Mouse (Mus musculus) heart, embryonic 11.5 days (tissue): ENCODE data around the gene Gm3336. TPM values are rescaled to one million over a fixed set of nuclear protein-coding genes. Genes with fewer than 3 reads are reported as not detected.

Experiments used
- ATAC-seq: fragments of 200-750 bp; cut with Nextera tagmentation; replicated peaks from 2 replicates; pipeline ENCODE4 v1.8.0; 2017; ENCODE audit warnings: moderate library complexity; ENCODE audit not compliant: insufficient number of reproducible peaks, low FRiP score, low TSS enrichment
- H3K27ac ChIP-seq: fragments of 300-500 bp; sonication (generic); 2 replicates; pipeline ENCODE4 v1.5.1; 2014; ENCODE audit warnings: mild to moderate bottlenecking, low read depth, low read length
- H3K27me3 ChIP-seq: fragments of 300-500 bp; sonication (generic); 2 replicates; pipeline ENCODE4 v1.6.1; 2014; ENCODE audit warnings: mild to moderate bottlenecking, low read length, mixed read lengths; ENCODE audit not compliant: control insufficient read depth, insufficient read depth
- H3K36me3 ChIP-seq: fragments of 300-500 bp; sonication (generic); 2 replicates; pipeline ENCODE4 v1.6.1; 2014; ENCODE audit warnings: mild to moderate bottlenecking, low read length, moderate library complexity, mixed read lengths; ENCODE audit not compliant: control insufficient read depth, insufficient read depth
- H3K4me1 ChIP-seq: fragments of 300-500 bp; sonication (generic); 2 replicates; pipeline ENCODE4 v1.6.1; 2014; ENCODE audit warnings: low read length; ENCODE audit not compliant: control insufficient read depth, insufficient read depth
- H3K4me2 ChIP-seq: fragments of 300-500 bp; sonication (generic); 2 replicates; pipeline ENCODE4 v1.6.1; 2014; ENCODE audit warnings: mild to moderate bottlenecking, moderate library complexity
- H3K4me3 ChIP-seq: fragments of 300-500 bp; sonication (generic); 2 replicates; pipeline ENCODE4 v1.5.1; 2014; ENCODE audit warnings: low read depth, low read length
- H3K9ac ChIP-seq: fragments of 300-500 bp; sonication (generic); 2 replicates; pipeline ENCODE4 v1.6.1; 2014; ENCODE audit warnings: mild to moderate bottlenecking, low read depth, low read length, moderate library complexity
- H3K9me3 ChIP-seq: fragments of 300-500 bp; sonication (generic); replicated peaks from 2 replicates; pipeline ENCODE4 v1.6.1; 2016; ENCODE audit warnings: low read length; ENCODE audit not compliant: control insufficient read depth
- WGBS: fragments of 180-500 bp; shearing (Covaris S2); extraction: QIAGEN DNeasy Blood & Tissue Kit; methylation state at CpG from one replicate; pipeline ENCODE4 v1.1.7; 2014; ENCODE audit not compliant: insufficient replicate concordance; 5-methylcytosine and 5-hydroxymethylcytosine counted together
- polyA plus RNA-seq: library from polyadenylated mRNA; unstranded; fragments of >200 nt; fragmentation: Nextera tagmentation; extraction: Ambion mirVana; gene quantifications from 2 replicates; pipeline ENCODE4 v1.2.1, GENCODE M21; 2014

The Gm3336 gene
- polyA plus RNA-seq, 1 experiment from 2014 or later: not detected

DNA sequence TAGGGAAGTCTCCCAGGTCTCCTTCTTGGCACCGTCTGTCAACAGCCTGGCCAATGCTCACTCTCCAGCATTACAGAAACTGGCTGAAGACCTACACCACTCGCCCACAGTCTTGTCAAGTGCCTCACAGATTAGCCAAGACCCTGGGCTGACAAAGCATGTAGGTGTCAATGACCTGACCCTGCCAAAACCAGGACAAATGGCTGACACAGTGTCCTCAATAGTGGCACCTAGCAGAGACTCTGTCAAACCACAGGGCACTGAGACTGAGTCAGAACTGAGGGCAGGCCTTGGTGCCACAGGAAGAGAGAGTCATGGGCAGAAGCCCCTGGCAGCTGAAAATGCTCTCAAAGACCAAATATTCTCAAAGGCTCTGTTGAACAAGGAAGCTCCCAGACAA, 3.3 kb upstream of the Gm3336 start:
- Histone ChIP-seq H3K4me1 (no peaks in the 10 kb centered on the region), H3K27me3 (peaks cover 26% of the 10 kb centered on the region), H3K9ac (no peak overlapping the region), H3K27ac (no peak overlapping the region), H3K36me3 (no peaks in the 10 kb centered on the region), H3K9me3 (no peaks in the 10 kb centered on the region), H3K4me2 (no peak overlapping the region), H3K4me3 (no peak overlapping the region)
- ATAC-seq: no peak
- WGBS: 60% methylated on average over 2 of the region's 2 CpGs

GRCm38 (mm10) chr8:70716521-70717400, 1.6 kb upstream of the Gm3336 start:
- H3K36me3 ChIP-seq: no peaks in the 10 kb centered on the region
- H3K27ac ChIP-seq: no peak overlapping the region
- no peaks in the 10 kb centered on the region for H3K9me3 ChIP-seq
- ATAC-seq: no peak
- H3K27me3 ChIP-seq: peaks cover 23% of the 10 kb centered on the region
- H3K4me2 ChIP-seq: no peak overlapping the region
- WGBS: 75% methylated on average over 40 of the region's 40 CpGs
- no peak overlapping the region for H3K9ac ChIP-seq
- H3K4me3 ChIP-seq: no peak overlapping the region
- H3K4me1 ChIP-seq: no peaks in the 10 kb centered on the region

DNA sequence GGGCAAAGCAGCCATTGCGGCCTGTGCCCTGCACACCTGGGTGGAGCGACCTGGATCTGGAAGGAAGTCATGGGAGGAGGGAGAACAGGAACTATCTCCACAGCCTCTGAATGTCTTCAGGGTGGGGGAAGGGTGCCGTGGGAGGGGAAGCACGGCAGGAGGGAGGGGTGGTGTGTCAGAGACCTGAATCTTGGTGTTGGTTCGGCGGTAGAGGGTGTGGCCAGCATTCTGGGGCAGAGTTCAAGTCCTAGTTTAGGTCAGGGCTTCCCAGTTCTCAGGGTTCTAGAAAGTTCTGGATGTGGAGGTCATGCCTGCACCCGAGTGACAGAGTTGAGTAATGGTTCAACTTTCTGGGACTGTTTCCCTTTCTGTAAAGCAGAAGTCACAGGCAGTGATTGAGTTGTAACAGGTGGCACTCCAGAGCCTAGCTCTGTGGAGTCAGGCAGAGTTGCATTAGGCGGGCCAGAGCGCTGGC, 1.5 kb downstream of the Gm3336 start:
- ATAC-seq: no peak
- H3K4me2 ChIP-seq: no peak overlapping the region
- H3K4me1 ChIP-seq: no peaks in the 10 kb centered on the region
- no peaks in the 10 kb centered on the region for H3K36me3 ChIP-seq
- 50% methylated on average over 9 of the region's 9 CpGs for WGBS
- no peak overlapping the region for H3K4me3 ChIP-seq
- peaks cover 20% of the 10 kb centered on the region for H3K27me3 ChIP-seq
- no peak overlapping the region for H3K27ac ChIP-seq
- H3K9ac ChIP-seq: no peak overlapping the region
- H3K9me3 ChIP-seq: no peaks in the 10 kb centered on the region

DNA sequence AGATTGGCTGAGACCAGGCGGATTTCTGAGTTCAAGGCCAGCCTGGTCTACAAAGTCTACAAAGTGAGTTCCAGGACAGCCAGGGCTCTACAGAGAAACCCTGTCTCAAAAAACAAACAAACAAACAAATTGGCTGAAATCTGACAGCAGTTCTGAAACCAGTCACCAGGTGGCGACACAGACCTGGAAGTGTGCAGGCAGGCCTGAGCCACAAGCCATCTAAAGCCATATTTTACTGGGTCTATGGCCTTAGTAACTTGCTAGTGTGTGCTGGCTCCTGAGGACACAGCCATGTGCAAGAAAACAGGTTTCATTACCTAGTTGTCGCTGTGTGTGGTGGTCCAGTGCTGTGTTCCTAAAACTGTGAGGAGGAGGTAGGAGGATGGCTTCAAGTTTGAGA, 2.4 kb downstream of the Gm3336 start:
- no peak for ATAC-seq
- Histone ChIP-seq H3K27me3 (peaks cover 24% of the 10 kb centered on the region), H3K9me3 (no peaks in the 10 kb centered on the region), H3K4me2 (no peak overlapping the region), H3K9ac (no peak overlapping the region), H3K4me1 (no peaks in the 10 kb centered on the region), H3K4me3 (no peak overlapping the region), H3K27ac (no peak overlapping the region), H3K36me3 (no peaks in the 10 kb centered on the region)
- 5% methylated on average over 3 of the region's 3 CpGs for WGBS

DNA sequence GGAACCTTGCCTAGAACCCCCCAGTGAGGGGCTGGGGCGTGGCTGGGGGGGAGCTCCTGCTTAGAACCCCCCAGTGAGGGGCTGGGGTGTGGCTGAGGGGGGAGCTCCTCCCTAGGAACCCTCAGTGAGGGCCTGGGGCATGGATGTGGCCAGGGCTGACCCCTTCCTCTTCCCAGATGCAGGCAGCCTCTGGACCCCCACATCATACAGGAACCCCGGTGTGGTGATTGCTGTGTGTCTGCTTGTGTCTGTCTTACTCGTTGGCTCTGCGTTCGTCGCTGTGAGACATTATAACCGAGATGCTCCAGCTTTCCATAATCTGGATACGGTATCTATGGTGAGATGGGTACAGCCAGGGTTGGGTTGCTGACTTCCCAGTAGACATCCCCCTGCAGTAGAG, 3.3 kb downstream of the Gm3336 start:
- Histone ChIP-seq H3K4me2 (no peak overlapping the region), H3K4me1 (no peaks in the 10 kb centered on the region), H3K36me3 (no peaks in the 10 kb centered on the region), H3K9me3 (no peaks in the 10 kb centered on the region), H3K4me3 (no peak overlapping the region), H3K27ac (no peak overlapping the region), H3K9ac (no peak overlapping the region), H3K27me3 (peaks cover 22% of the 10 kb centered on the region)
- ATAC-seq: no peak
- 84% methylated on average over 8 of the region's 8 CpGs for WGBS

DNA sequence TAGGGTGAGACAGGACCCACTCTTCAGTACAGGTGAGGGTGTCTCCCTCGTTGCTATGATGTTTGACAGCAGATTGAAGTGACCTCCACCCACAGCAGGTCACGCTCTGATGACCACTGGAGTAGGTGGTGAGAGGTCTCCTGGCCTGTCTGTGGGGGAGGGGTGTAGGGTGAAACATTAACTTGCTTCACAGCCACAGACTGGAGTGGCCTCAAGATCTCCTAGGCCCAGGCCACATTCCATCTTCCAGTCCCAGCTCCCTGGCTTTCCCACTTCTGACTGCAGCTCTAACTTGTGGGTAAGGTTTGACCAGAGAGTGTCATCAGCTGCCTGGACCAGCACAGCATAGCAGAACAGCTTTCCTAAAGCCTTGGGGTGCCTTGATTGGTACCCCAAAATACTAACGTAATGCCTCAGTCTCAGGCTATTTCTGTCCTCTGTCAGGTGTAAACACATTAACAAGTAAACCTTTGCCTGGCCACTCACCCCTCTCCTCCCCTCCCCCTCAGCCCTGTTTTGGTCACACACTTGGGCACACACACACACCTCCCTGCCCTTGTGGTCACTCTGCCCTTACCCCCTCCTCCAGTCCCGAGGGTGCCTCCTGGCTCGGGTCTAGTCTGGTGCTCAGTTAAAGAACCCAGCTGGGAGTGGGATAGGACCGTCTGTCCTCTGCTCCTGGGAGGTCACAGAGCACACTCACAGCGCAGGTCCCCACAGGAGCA, 5.3 kb downstream of the Gm3336 start, which contains the start of gene Pde4c:
Gene Pde4c, plus strand, starts transcription at position 235 of the 725 bp plus-strand sequence.
- ATAC-seq: no peak
- H3K9me3 ChIP-seq: no peaks in the 10 kb centered on the region
- peaks cover 28% of the 10 kb centered on the region for H3K27me3 ChIP-seq
- no peaks in the 10 kb centered on the region for H3K36me3 ChIP-seq
- WGBS: 50% methylated on average over 7 of the region's 7 CpGs
- H3K27ac ChIP-seq: no peak within 1 kb of the TSS
- no peak within 1 kb of the TSS for H3K4me2 ChIP-seq
- H3K4me1 ChIP-seq: no peaks in the 10 kb centered on the region
- no peak within 1 kb of the TSS for H3K4me3 ChIP-seq
- no peak within 1 kb of the TSS for H3K9ac ChIP-seq

DNA sequence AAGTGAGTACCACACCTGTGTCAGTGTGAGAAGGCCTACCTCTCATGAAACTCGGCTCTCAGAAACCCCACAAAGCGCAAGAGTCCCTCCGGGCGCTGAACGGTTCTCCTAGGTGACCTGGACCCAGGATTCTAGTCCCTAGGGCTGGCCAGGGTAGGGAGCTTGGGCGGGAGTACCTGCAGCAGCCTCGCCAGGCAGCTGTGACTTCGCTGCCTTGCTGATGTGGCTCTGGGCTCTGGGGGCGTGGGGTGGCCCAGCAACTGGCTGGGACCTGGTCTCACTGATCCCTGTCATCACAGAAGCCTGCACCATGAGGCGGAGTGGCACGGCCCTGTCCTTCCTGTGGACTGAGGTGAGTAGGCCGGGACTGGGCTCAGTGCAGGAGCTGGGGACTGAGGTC, 5.9 kb downstream of the Gm3336 start:
- ATAC-seq: no peak
- no peaks in the 10 kb centered on the region for H3K9me3 ChIP-seq
- H3K27me3 ChIP-seq: peaks cover 34% of the 10 kb centered on the region
- no peak overlapping the region for H3K9ac ChIP-seq
- H3K36me3 ChIP-seq: no peaks in the 10 kb centered on the region
- H3K4me3 ChIP-seq: no peak overlapping the region
- H3K27ac ChIP-seq: no peak overlapping the region
- no peaks in the 10 kb centered on the region for H3K4me1 ChIP-seq
- WGBS: 69% methylated on average over 12 of the region's 12 CpGs
- H3K4me2 ChIP-seq: no peak overlapping the region

GRCm38 (mm10) chr8:70725792-70726447, 7.6 kb downstream of the Gm3336 start:
- no peaks in the 10 kb centered on the region for H3K36me3 ChIP-seq
- H3K9ac ChIP-seq: no peak overlapping the region
- no peak overlapping the region for H3K4me2 ChIP-seq
- no peak overlapping the region for H3K27ac ChIP-seq
- ATAC-seq: no peak
- 23% methylated on average over 14 of the region's 14 CpGs for WGBS
- peaks cover 49% of the 10 kb centered on the region for H3K27me3 ChIP-seq
- H3K4me1 ChIP-seq: no peaks in the 10 kb centered on the region
- no peak overlapping the region for H3K4me3 ChIP-seq
- no peaks in the 10 kb centered on the region for H3K9me3 ChIP-seq
